Mouse (Mus musculus): Measurements from ENCODE around the gene Prmt7.

The Prmt7 gene

GRCm38 (mm10) chr8:106288732-106289131 is 78.0 kb downstream of the Prmt7 start:
- no peak for ATAC-seq (ENCODE audit: low TSS enrichment)

GRCm38 (mm10) chr8:106289464-106289863 is 78.7 kb downstream of the Prmt7 start:
- peak; percentile 7; the same call in 1 of the 2 replicates for ATAC-seq (ENCODE audit: low TSS enrichment)

GRCm38 (mm10) chr8:106292484-106293396 is 82.0 kb downstream of the Prmt7 start:
- no peak for ATAC-seq (ENCODE audit: low TSS enrichment)

GRCm38 (mm10) chr8:106298261-106298660 is 87.5 kb downstream of the Prmt7 start:
- ATAC-seq (ENCODE audit: low TSS enrichment) = peak; percentile 20; the same call in 1 of the 2 replicates

- ATAC-seq (ENCODE audit: low TSS enrichment) = no peak
Measured at GRCm38 (mm10) chr8:106298846-106299245, 88.1 kb downstream of the Prmt7 start.

- ATAC-seq (ENCODE audit: low TSS enrichment) = no peak
Measured at GRCm38 (mm10) chr8:106299686-106300085, 89.0 kb downstream of the Prmt7 start.

GRCm38 (mm10) chr8:106300739-106301715 is 90.3 kb downstream of the Prmt7 start:
- ATAC-seq (ENCODE audit: low TSS enrichment) = peak; percentile 48
